Mouse (Mus musculus): ENCODE measurements at regions not wholly inside any gene's neighbourhood (a gene's known extent, or its start where the extent isn't known, plus 50 kb on each side); places are given as distances from the start of the nearest gene placed in this dataset.

DNA sequence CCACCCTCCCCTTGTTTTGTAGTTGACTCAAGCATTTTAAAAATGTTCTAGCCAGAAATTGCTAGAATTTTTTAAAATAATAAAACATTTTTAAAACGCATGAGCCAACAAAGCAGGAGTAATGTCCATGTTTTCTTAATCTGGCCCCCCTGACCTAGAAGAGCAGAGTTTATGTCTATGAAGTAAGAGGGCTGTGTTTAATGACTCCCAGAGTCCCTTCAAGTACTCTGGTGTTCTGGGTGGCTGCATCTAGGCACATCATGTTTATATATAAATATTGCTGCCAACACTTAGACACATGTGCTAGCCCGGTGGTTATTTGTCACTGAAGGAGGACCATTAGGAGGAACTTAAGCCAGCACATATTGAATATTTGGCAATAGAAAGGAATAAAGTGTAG is 93.8 kb upstream of the Gm12728 start:
- 35% methylated on average over 2 of the region's 2 CpGs for WGBS

DNA sequence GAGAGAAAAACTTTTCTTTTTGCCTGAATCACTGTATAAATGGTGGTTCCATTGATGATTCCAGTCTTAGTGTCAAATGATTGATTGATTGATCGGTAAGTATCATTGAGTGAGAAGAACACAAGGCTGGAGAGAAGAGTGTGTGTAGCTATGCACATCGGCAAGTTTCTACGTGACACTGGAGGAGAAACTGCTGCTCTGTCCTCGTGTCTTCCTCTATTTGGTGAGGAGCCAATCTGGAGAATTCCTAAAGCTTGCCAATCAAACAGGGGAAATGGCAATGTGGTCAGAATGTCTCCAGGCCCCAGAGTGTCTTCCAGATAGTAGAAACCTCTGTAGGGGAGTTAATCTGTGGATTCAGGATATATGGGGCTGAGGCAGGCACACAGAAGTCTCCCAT is 92.5 kb upstream of the Gm12728 start:
- H3K4me3 ChIP-seq (ENCODE audit: low read length) = no peak overlapping the region
- H3K9me3 ChIP-seq (ENCODE audit: control insufficient read depth, low read length) = no peaks in the 10 kb centered on the region
- peak; percentile 68 for ATAC-seq (ENCODE audit: low read depth)
- no peak overlapping the region for H3K9ac ChIP-seq (ENCODE audit: low read length)
- no peaks in the 10 kb centered on the region for H3K4me1 ChIP-seq (replicated peaks; ENCODE audit: control insufficient read depth, insufficient read depth, low read length)
- 0 out of 2 replicates have a peak overlapping the region, but pooled peaks have one; percentile 43 for H3K27ac ChIP-seq (ENCODE audit: low read length)
- no peaks in the 10 kb centered on the region for H3K27me3 ChIP-seq (ENCODE audit: control insufficient read depth, insufficient read depth, low read depth, low read length)
- WGBS = 48% methylated on average over 4 of the region's 4 CpGs
- H3K36me3 ChIP-seq (ENCODE audit: control insufficient read depth, insufficient read depth, low read length) = no peaks in the 10 kb centered on the region
- H3K4me2 ChIP-seq (ENCODE audit: low read depth, low read length) = no peak overlapping the region

More for the DNA sequence above, 93.8 kb upstream of the Gm12728 start:
- Histone ChIP-seq H3K9me3 (ENCODE audit: control insufficient read depth, low read length) (no peaks in the 10 kb centered on the region), H3K27me3 (ENCODE audit: control insufficient read depth, insufficient read depth, low read depth, low read length) (no peaks in the 10 kb centered on the region), H3K36me3 (ENCODE audit: control insufficient read depth, insufficient read depth, low read length) (no peaks in the 10 kb centered on the region), H3K4me2 (ENCODE audit: low read depth, low read length) (no peak overlapping the region), H3K27ac (ENCODE audit: low read length) (peak overlapping the region; percentile 44; the same call in 1 of the 2 replicates), H3K4me1 (replicated peaks; ENCODE audit: control insufficient read depth, insufficient read depth, low read length) (no peaks in the 10 kb centered on the region), H3K4me3 (ENCODE audit: low read length) (no peak overlapping the region), H3K9ac (ENCODE audit: low read length) (no peak overlapping the region)
- ATAC-seq (ENCODE audit: low read depth) = peak; percentile 52

DNA sequence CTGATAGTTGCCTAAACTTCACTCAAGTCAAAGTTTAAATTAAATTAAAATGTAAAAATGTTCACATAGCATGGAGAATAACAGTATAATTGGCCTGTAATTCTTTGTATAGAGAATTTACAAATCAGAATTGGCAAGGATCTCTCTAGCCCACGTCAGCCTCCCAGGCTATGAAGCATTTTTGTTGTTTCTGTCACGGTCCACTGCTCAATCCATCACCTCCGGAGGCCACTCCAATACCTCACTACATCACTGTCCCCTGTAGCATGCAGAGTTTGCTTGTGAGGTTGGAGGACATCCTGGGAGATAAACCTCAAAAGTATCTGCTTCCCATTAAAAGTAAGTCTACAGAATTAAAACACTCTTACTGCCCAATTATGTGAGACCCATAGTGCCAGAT is 87.6 kb upstream of the Gm12728 start:
- no peaks in the 10 kb centered on the region for H3K36me3 ChIP-seq (ENCODE audit: control insufficient read depth, insufficient read depth, low read length)
- 65% methylated on average over 3 of the region's 3 CpGs for WGBS
- no peaks in the 10 kb centered on the region for H3K27me3 ChIP-seq (ENCODE audit: control insufficient read depth, insufficient read depth, low read depth, low read length)
- H3K4me1 ChIP-seq (replicated peaks; ENCODE audit: control insufficient read depth, insufficient read depth, low read length) = peaks cover 9% of the 10 kb centered on the region; the same call in 1 of the 2 replicates
- H3K27ac ChIP-seq (ENCODE audit: low read length) = no peak overlapping the region
- H3K9me3 ChIP-seq (ENCODE audit: control insufficient read depth, low read length) = no peaks in the 10 kb centered on the region
- H3K9ac ChIP-seq (ENCODE audit: low read length) = no peak overlapping the region
- no peak for ATAC-seq (ENCODE audit: low read depth)
- H3K4me2 ChIP-seq (ENCODE audit: low read depth, low read length) = no peak overlapping the region
- H3K4me3 ChIP-seq (ENCODE audit: low read length) = no peak overlapping the region

DNA sequence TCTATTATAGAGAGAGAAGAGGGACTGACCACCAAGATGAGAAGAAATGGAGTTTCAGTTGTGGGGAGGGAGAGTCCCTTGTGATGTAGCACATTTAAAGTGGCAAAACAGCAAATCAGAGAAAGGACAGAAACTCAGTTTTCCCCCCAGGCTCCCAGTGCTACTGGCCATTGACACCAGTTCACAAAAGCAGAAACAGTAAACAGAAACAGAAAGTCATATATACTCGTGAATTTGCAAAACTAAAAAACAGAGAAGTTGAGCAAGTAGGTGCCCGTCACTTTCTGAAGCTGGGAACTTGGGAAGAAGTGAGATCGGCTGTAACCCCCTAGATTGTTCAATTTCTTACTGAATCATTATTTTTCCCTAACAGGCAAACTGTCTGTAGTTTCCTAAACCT is 86.3 kb upstream of the Gm12728 start:
- Histone ChIP-seq H3K9me3 (ENCODE audit: control insufficient read depth, low read length) (no peaks in the 10 kb centered on the region), H3K4me3 (ENCODE audit: low read length) (no peak overlapping the region), H3K36me3 (ENCODE audit: control insufficient read depth, insufficient read depth, low read length) (no peaks in the 10 kb centered on the region), H3K4me1 (replicated peaks; ENCODE audit: control insufficient read depth, insufficient read depth, low read length) (peaks cover 9% of the 10 kb centered on the region; the same call in 1 of the 2 replicates), H3K4me2 (ENCODE audit: low read depth, low read length) (no peak overlapping the region), H3K27ac (ENCODE audit: low read length) (peak overlapping the region; percentile 32; the same call in 1 of the 2 replicates), H3K9ac (ENCODE audit: low read length) (no peak overlapping the region), H3K27me3 (ENCODE audit: control insufficient read depth, insufficient read depth, low read depth, low read length) (no peaks in the 10 kb centered on the region)
- WGBS = 68% methylated on average over 3 of the region's 3 CpGs
- ATAC-seq (ENCODE audit: low read depth) = no peak

DNA sequence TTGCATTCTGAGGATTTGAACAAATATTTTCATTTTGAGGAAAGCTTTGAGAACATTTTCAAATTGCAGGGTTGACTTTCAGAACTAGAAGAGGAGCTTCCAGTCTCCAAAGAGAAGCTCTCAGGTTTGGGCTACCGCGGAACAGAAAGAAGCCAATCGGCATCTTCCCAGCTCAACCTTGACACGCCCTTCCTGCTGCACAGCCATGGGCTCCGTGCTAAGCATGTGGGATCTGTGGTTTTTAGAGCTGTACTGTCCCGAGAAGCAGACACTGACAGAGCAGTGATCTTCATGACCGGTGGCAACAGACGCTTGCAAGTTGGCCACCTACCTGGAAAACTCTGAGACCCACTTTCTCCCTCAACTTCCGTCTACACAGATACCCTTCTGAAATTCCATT is 85.4 kb upstream of the Gm12728 start:
- WGBS = 80% methylated on average over 9 of the region's 9 CpGs
- no peaks in the 10 kb centered on the region for H3K9me3 ChIP-seq (ENCODE audit: control insufficient read depth, low read length)

DNA sequence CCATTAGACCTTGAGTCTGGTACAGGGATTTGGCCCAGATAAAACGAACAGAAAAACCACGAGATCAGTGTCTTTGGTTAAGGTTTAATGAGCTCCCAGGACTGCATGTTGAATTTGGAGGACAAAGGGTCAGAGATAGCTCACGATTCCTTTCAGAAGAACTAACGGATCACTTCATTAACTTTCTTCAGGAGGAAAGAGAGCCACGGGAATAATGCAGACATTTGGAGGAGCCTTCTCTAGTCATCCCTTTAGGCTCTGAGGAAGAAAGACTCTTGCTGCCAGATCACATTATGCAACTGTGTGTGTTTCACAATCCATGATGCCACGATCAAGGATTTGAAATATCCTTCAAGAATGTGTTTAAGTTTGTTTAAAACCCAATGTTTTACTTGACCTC is 83.7 kb upstream of the Gm12728 start:
- H3K4me3 ChIP-seq (ENCODE audit: low read length) = no peak overlapping the region
- H3K9me3 ChIP-seq (ENCODE audit: control insufficient read depth, low read length) = no peaks in the 10 kb centered on the region
- H3K9ac ChIP-seq (ENCODE audit: low read length) = no peak overlapping the region
- H3K4me1 ChIP-seq (replicated peaks; ENCODE audit: control insufficient read depth, insufficient read depth, low read length) = peaks cover 9% of the 10 kb centered on the region; the same call in 1 of the 2 replicates
- H3K27me3 ChIP-seq (ENCODE audit: control insufficient read depth, insufficient read depth, low read depth, low read length) = no peaks in the 10 kb centered on the region
- H3K36me3 ChIP-seq (ENCODE audit: control insufficient read depth, insufficient read depth, low read length) = no peaks in the 10 kb centered on the region
- 32% methylated on average over 6 of the region's 6 CpGs for WGBS
- no peak overlapping the region for H3K4me2 ChIP-seq (ENCODE audit: low read depth, low read length)
- H3K27ac ChIP-seq (ENCODE audit: low read length) = peak overlapping the region; percentile 70
- ATAC-seq (ENCODE audit: low read depth) = peak; percentile 48

More for the DNA sequence above, 85.4 kb upstream of the Gm12728 start:
- Histone ChIP-seq H3K9ac (ENCODE audit: low read length) (no peak overlapping the region), H3K4me3 (ENCODE audit: low read length) (no peak overlapping the region), H3K4me1 (replicated peaks; ENCODE audit: control insufficient read depth, insufficient read depth, low read length) (peaks cover 9% of the 10 kb centered on the region; the same call in 1 of the 2 replicates), H3K4me2 (ENCODE audit: low read depth, low read length) (no peak overlapping the region), H3K36me3 (ENCODE audit: control insufficient read depth, insufficient read depth, low read length) (no peaks in the 10 kb centered on the region), H3K27me3 (ENCODE audit: control insufficient read depth, insufficient read depth, low read depth, low read length) (no peaks in the 10 kb centered on the region), H3K27ac (ENCODE audit: low read length) (no peak overlapping the region)
- no peak for ATAC-seq (ENCODE audit: low read depth)

DNA sequence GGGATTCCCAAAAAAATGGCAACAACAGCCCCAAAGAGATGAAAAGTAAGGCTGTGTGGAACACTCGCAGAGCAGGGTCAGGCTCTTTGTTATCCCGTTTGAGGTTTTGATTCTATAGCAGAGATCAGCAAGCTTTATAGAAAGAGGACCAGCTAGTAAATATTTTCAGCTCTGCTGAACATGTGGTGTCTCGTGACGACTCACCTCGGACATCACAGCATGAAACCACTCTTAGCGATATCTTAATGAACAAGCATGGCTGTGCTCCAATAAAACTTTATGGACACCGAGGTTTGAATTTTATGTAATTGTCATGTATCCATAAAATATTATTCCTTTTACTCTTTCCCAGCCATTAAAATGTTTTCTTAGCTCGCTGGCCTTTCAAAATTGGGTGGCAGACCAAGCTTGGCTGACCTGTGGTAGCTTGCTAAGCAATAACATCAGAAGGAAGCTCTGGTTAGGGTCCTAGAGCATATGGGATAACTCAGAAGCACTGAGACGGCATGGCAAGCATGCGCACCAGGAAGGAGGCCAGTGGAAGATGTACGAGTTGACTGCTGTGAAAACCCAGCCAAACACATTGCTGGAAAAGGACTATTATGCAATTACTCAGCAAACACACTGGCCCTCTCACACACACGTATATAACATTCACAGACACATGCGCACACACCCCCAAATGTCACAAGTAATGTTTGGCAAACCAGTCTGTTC is 81.4 kb upstream of the Gm12728 start:
- Histone ChIP-seq H3K4me2 (ENCODE audit: low read depth, low read length) (no peak overlapping the region), H3K4me3 (ENCODE audit: low read length) (no peak overlapping the region), H3K9ac (ENCODE audit: low read length) (no peak overlapping the region), H3K27ac (ENCODE audit: low read length) (peak overlapping the region; percentile 79), H3K4me1 (replicated peaks; ENCODE audit: control insufficient read depth, insufficient read depth, low read length) (peaks cover 9% of the 10 kb centered on the region; the same call in 1 of the 2 replicates), H3K27me3 (ENCODE audit: control insufficient read depth, insufficient read depth, low read depth, low read length) (no peaks in the 10 kb centered on the region), H3K36me3 (ENCODE audit: control insufficient read depth, insufficient read depth, low read length) (no peaks in the 10 kb centered on the region), H3K9me3 (ENCODE audit: control insufficient read depth, low read length) (0 out of 2 replicates have a peak, but pooled peaks cover under 1% of the 10 kb centered on the region)
- peak; percentile 97 for ATAC-seq (ENCODE audit: low read depth)
- 49% methylated on average over 13 of the region's 13 CpGs for WGBS

DNA sequence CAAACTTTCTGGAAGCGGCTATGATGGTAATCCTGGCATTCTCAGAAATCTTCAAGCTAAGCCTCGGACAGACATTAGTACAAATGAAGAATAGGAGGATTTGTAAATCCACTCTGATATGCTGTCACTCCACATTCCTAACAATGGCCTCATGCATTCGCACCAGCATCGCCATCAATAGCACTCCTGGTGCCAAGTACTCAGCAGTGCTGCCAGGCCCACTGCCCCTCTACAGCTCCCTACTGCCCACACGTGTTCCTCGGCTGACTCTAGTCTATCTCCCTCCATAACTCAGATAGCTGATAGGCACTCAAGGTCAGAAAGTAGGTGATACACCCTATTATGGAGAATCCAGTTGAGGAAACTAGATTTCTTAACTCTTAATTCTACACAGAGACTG is 75.7 kb upstream of the Gm12728 start:
- Histone ChIP-seq H3K9me3 (ENCODE audit: control insufficient read depth, low read length) (peaks cover 8% of the 10 kb centered on the region; the same call in 1 of the 2 replicates), H3K27ac (ENCODE audit: low read length) (no peak overlapping the region), H3K9ac (ENCODE audit: low read length) (no peak overlapping the region), H3K36me3 (ENCODE audit: control insufficient read depth, insufficient read depth, low read length) (no peaks in the 10 kb centered on the region), H3K27me3 (ENCODE audit: control insufficient read depth, insufficient read depth, low read depth, low read length) (no peaks in the 10 kb centered on the region), H3K4me2 (ENCODE audit: low read depth, low read length) (no peak overlapping the region), H3K4me1 (replicated peaks; ENCODE audit: control insufficient read depth, insufficient read depth, low read length) (no peaks in the 10 kb centered on the region), H3K4me3 (ENCODE audit: low read length) (no peak overlapping the region)
- no peak for ATAC-seq (ENCODE audit: low read depth)
- WGBS = 87% methylated on average over 6 of the region's 6 CpGs

DNA sequence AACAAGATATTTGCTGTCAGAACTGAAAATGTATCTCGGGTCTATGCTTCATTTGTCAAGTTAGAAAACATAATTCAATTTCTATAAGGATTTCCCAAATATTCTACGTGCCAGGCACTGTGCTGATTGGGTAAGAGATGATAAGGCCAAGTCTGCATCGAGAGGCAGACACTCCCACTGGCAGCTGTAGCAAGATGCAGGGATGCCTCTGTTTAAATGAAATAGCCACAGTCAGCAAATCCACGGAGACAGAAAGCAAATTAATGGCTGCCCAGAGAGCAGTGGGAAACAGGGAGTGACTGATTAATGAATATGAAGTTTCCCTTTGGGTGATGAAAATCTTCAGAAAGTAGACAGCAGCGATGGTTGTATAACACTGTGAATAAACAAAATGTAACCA is 71.6 kb upstream of the Gm12728 start:
- H3K4me2 ChIP-seq (ENCODE audit: low read depth, low read length) = no peak overlapping the region
- no peak for ATAC-seq (ENCODE audit: low read depth)
- no peak overlapping the region for H3K4me3 ChIP-seq (ENCODE audit: low read length)
- no peaks in the 10 kb centered on the region for H3K4me1 ChIP-seq (replicated peaks; ENCODE audit: control insufficient read depth, insufficient read depth, low read length)
- no peaks in the 10 kb centered on the region for H3K27me3 ChIP-seq (ENCODE audit: control insufficient read depth, insufficient read depth, low read depth, low read length)
- H3K9ac ChIP-seq (ENCODE audit: low read length) = no peak overlapping the region
- H3K9me3 ChIP-seq (ENCODE audit: control insufficient read depth, low read length) = peaks cover 8% of the 10 kb centered on the region; the same call in 1 of the 2 replicates
- 48% methylated on average over 5 of the region's 5 CpGs for WGBS
- H3K36me3 ChIP-seq (ENCODE audit: control insufficient read depth, insufficient read depth, low read length) = no peaks in the 10 kb centered on the region
- no peak overlapping the region for H3K27ac ChIP-seq (ENCODE audit: low read length)
